Mouse (Mus musculus): ENCODE measurements around the gene Eprs. TPM values are rescaled to one million over a fixed set of nuclear protein-coding genes. Genes with fewer than 3 reads are reported as not detected.

Eprs gene
- polyA plus RNA-seq, 1 experiment: 10.7 TPM

DNA sequence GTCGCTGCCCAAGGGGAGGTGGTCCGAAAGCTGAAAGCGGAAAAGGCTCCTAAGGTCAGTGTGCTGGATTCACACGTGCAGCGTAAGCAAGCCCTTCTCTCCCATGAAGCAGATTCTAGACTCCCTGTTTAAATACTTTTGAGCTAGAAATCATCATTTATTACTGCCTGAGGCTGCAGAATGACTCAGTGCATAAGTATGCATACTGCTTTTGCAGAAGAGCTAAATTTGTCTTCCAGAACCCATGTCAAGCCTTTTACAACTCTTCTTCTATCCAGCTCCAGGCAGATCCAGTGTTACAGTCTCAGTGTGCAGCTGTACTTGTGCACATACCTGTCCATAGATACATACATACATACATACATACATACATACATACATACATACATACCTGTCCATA, 38.8 kb downstream of the Eprs start:
- H3K4me3 ChIP-seq (replicated peaks; ENCODE audit: extremely low read depth, low read depth, low read length): no peak overlapping the region
- WGBS: 88% methylated on average over 5 of the region's 5 CpGs
- DNase-seq: no peak
- no peaks in the 10 kb centered on the region for H3K4me1 ChIP-seq (ENCODE audit: control insufficient read depth, insufficient read depth, low read length)
- TF ChIP-seq CTCF (IDR thresholded peaks at IDR 0.05; ENCODE audit: insufficient read depth, low read length) (no peak), POLR2A (IDR thresholded peaks at IDR 0.05; ENCODE audit: borderline replicate concordance, extremely low read depth, low read depth, low read length) (no peak)

DNA sequence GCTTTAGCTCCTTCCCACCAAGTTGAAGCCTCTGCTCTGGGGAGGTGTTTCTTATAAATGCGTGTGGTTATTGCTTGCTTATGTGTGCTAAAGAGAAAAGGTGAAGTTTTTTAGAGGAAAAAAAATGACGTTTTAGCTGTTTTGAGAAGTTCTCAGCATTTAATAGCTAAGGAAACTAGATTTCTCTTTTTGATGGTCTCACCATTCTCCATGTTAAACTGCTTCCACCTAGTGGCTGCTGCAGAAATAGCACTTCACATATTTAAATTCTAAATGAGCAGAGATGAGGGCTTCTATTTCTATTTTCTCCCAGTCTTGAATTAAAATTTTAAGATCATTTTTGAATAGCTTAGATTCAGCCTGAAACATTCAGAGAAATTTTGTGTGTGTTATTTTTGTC, 41.2 kb downstream of the Eprs start:
- no peak for DNase-seq
- TF ChIP-seq CTCF (IDR thresholded peaks at IDR 0.05; ENCODE audit: insufficient read depth, low read length) (peak; percentile 38; the same call in 1 of the 2 replicates), POLR2A (IDR thresholded peaks at IDR 0.05; ENCODE audit: borderline replicate concordance, extremely low read depth, low read depth, low read length) (no peak)
- Histone ChIP-seq H3K4me1 (ENCODE audit: control insufficient read depth, insufficient read depth, low read length) (no peaks in the 10 kb centered on the region), H3K4me3 (replicated peaks; ENCODE audit: extremely low read depth, low read depth, low read length) (no peak overlapping the region)
- 26% methylated on average over 2 of the region's 2 CpGs for WGBS

DNA sequence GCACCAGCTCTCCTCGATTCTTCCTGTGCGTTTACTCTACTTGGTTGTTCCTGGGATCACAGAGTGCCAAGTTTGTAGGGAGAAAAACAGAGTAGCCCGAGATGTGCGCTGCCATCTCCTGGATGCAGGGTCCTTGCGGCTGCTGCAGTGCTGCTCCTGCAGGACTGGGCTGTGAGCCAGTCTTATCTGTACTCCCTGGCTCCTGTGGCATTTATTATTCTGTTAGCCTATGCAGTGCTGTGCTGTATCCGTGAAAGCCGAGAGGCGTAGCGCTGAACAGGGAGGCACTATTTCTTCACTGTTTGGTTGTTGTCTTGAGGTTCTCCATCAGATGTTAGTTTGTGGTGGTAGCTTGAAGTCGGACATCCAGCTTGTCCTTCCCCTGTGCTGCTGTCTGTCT, 43.1 kb downstream of the Eprs start:
- TF ChIP-seq POLR2A (IDR thresholded peaks at IDR 0.05; ENCODE audit: borderline replicate concordance, extremely low read depth, low read depth, low read length): no peak
- no peak for TF ChIP-seq CTCF (IDR thresholded peaks at IDR 0.05; ENCODE audit: insufficient read depth, low read length)
- no peak for DNase-seq
- 83% methylated on average over 10 of the region's 10 CpGs for WGBS
- Histone ChIP-seq H3K4me3 (replicated peaks; ENCODE audit: extremely low read depth, low read depth, low read length) (no peak overlapping the region), H3K4me1 (ENCODE audit: control insufficient read depth, insufficient read depth, low read length) (no peaks in the 10 kb centered on the region)

DNA sequence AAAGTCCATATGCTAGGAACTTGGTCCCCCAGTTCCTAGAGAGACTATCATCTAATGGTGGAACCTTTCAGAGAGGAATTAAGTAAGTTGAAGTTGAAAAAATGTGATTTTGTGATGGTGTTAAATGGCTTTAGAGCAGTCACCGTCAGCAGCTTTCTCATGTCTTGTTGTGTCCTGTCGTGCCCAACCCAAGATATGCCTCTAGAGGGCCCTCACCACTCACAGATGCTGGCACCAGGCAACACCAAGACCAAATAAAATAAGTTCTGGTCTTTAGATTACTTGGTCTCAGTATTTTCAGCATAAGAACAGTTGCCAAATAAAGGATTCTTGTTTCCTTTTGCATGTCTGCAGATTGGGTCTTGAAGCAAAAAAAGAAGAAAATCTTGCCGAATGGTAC, 47.0 kb downstream of the Eprs start:
- no peak overlapping the region for H3K4me3 ChIP-seq (replicated peaks; ENCODE audit: extremely low read depth, low read depth, low read length)
- TF ChIP-seq CTCF (IDR thresholded peaks at IDR 0.05; ENCODE audit: insufficient read depth, low read length): no peak
- TF ChIP-seq POLR2A (IDR thresholded peaks at IDR 0.05; ENCODE audit: borderline replicate concordance, extremely low read depth, low read depth, low read length): no peak
- DNase-seq: no peak
- 75% methylated on average over 3 of the region's 3 CpGs for WGBS
- H3K4me1 ChIP-seq (ENCODE audit: control insufficient read depth, insufficient read depth, low read length): no peaks in the 10 kb centered on the region

DNA sequence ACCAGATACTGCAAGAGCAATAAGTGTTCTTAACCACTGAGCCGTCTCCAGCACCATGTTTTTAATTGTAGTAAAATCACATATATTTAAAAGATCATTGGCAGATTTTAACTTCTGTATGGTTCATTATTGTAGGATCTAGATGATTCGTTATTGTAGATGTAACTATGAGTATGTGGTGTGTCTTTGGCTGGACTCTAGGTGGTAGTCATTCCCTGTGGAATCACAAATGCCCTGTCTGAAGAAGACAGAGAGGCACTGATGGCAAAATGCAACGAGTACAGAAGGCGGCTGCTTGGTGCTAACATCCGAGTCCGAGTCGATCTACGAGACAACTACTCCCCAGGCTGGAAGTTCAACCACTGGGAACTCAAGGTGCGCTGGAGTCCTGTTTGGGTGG, 55.2 kb downstream of the Eprs start:
- no peaks in the 10 kb centered on the region for H3K4me1 ChIP-seq (ENCODE audit: control insufficient read depth, insufficient read depth, low read length)
- 94% methylated on average over 9 of the region's 9 CpGs for WGBS
- no peak overlapping the region for H3K4me3 ChIP-seq (replicated peaks; ENCODE audit: extremely low read depth, low read depth, low read length)
- no peak for DNase-seq
- TF ChIP-seq POLR2A (IDR thresholded peaks at IDR 0.05; ENCODE audit: borderline replicate concordance, extremely low read depth, low read depth, low read length) (no peak), CTCF (IDR thresholded peaks at IDR 0.05; ENCODE audit: insufficient read depth, low read length) (no peak)

DNA sequence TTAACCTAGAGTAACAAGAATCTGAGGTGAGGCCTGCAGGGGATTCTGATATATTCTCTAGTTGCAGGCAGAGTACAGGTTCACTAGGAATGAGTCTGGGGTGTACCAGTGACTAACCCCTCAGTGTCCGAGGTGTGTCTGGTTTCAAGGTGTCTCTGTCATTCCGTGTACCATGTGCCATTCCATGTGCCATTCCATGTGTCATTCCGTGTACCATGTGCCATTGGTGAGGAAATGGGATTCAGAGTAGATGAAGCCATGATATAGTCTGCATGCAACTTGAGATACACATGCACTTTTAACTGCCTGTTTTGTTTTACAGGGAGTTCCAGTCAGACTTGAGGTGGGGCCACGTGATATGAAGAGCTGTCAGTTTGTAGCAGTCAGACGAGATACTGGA, 57.0 kb downstream of the Eprs start:
- DNase-seq: no peak
- 89% methylated on average over 5 of the region's 5 CpGs for WGBS
- TF ChIP-seq CTCF (IDR thresholded peaks at IDR 0.05; ENCODE audit: insufficient read depth, low read length) (no peak), POLR2A (IDR thresholded peaks at IDR 0.05; ENCODE audit: borderline replicate concordance, extremely low read depth, low read depth, low read length) (no peak)
- H3K4me1 ChIP-seq (ENCODE audit: control insufficient read depth, insufficient read depth, low read length): no peaks in the 10 kb centered on the region
- no peak overlapping the region for H3K4me3 ChIP-seq (replicated peaks; ENCODE audit: extremely low read depth, low read depth, low read length)

DNA sequence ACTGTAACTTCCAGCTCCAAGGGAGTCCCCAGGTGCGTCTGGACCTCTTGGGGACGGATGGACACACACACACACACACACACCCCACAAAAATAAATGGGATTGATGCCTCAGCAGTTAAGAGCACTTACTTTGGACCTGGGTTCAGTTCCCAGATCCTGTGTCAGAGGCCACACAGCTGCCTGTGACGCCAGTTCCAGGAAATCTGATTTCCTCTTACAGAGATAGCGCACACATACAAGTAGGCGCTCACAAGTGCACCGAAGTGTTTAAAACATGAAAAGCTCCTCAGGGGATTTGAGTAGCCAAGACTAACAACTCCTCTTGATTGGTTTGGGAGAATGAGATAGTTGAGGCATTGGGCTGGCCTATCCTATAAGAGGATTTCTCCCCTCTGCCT, 57.9 kb downstream of the Eprs start:
- TF ChIP-seq CTCF (IDR thresholded peaks at IDR 0.05; ENCODE audit: insufficient read depth, low read length): no peak
- no peak for TF ChIP-seq POLR2A (IDR thresholded peaks at IDR 0.05; ENCODE audit: borderline replicate concordance, extremely low read depth, low read depth, low read length)
- Histone ChIP-seq H3K4me3 (replicated peaks; ENCODE audit: extremely low read depth, low read depth, low read length) (no peak overlapping the region), H3K4me1 (ENCODE audit: control insufficient read depth, insufficient read depth, low read length) (no peaks in the 10 kb centered on the region)
- no peak for DNase-seq
- WGBS: 79% methylated on average over 6 of the region's 6 CpGs

DNA sequence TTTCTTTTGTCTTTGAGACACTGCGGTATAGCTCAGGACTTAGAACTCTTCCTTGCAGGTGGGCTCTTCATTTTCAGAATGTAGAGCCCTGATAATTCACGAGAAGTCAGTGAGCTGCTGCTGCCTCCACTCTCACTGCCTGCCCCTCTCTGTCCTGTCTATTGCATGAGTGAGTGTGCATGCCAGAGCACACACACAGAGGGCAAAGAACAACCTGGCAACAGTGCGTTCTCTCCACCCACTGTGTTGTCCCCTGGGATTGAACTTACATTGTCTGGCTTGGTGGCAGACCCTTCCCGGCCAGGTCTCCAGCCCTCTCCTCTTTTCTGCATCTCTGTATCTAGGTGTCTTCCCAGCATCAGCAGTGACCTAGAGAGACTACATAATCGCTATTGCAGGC, 63.7 kb downstream of the Eprs start:
- TF ChIP-seq CTCF (IDR thresholded peaks at IDR 0.05; ENCODE audit: insufficient read depth, low read length) (no peak), POLR2A (IDR thresholded peaks at IDR 0.05; ENCODE audit: borderline replicate concordance, extremely low read depth, low read depth, low read length) (no peak)
- Histone ChIP-seq H3K4me3 (replicated peaks; ENCODE audit: extremely low read depth, low read depth, low read length) (no peak overlapping the region), H3K4me1 (ENCODE audit: control insufficient read depth, insufficient read depth, low read length) (no peaks in the 10 kb centered on the region)
- WGBS: 97% methylated on average over 5 of the region's 5 CpGs
- DNase-seq: no peak

DNA sequence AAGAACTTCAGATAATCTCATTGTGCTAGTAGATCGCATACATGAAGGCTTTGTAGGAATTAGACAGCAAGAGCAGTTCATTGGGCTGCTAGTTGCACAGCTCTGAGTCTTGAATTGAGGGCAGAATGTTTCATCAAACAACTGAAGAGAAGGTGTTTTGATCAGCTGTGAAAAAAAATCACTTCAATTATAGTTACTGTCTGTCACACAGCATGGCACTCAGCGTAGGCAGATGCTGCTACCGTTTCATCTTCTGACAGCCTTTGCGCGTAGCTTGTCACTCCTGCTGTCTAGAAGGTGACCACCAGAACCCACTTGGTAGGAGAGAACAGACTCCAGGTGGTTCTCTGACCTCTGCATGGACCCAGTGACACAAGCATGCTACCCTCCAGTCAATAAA, 67.6 kb downstream of the Eprs start:
- TF ChIP-seq POLR2A (IDR thresholded peaks at IDR 0.05; ENCODE audit: borderline replicate concordance, extremely low read depth, low read depth, low read length) (no peak), CTCF (IDR thresholded peaks at IDR 0.05; ENCODE audit: insufficient read depth, low read length) (no peak)
- DNase-seq: no peak
- Histone ChIP-seq H3K4me1 (ENCODE audit: control insufficient read depth, insufficient read depth, low read length) (no peaks in the 10 kb centered on the region), H3K4me3 (replicated peaks; ENCODE audit: extremely low read depth, low read depth, low read length) (no peak overlapping the region)
- WGBS: 92% methylated on average over 5 of the region's 5 CpGs

DNA sequence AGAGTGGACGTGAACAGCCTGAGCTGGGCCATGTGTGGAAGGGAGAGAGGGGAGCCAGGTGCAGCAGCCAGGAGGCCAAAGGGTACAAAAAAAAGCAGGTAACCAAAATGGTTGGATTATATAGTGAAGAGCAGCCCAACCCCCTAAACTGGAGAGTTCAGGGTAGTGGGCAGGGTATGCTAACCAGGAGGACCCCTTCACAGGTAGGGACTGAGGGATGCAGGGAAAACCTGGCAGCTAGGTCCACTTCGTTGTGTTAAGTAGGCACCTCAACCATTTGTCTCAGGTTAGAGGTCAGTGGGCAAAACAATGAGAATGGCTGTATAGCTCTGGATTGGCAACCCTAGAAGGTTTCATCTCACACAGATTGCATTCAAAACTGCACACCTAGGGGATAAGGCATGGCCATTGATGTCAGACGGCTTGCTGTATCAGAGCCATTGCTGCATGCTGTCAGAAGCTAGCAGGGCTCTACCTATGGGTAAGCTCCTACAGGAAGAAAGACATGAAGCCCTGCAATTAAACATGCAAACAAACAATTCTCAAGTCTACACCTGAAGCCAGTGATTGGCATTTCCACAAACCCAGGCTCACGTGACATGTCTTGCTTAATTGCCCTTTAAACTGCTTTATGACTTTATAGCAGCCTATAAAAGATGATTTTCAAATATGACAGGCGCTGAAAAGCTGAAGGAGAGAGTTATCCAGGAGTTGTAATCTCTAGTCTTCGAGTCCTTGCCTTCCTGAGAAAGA, 68.6 kb downstream of the Eprs start:
- WGBS: 75% methylated on average over 6 of the region's 6 CpGs
- H3K4me3 ChIP-seq (replicated peaks; ENCODE audit: extremely low read depth, low read depth, low read length): no peak overlapping the region
- H3K4me1 ChIP-seq (ENCODE audit: control insufficient read depth, insufficient read depth, low read length): no peaks in the 10 kb centered on the region
- no peak for DNase-seq
- TF ChIP-seq POLR2A (IDR thresholded peaks at IDR 0.05; ENCODE audit: borderline replicate concordance, extremely low read depth, low read depth, low read length) (no peak), CTCF (IDR thresholded peaks at IDR 0.05; ENCODE audit: insufficient read depth, low read length) (no peak)

Data from lung, adult 2 months (tissue).